Mouse (Mus musculus) forebrain, embryonic 14.5 days (tissue): Measurements from ENCODE around the gene Dupd1. TPM values are rescaled to one million over a fixed set of nuclear protein-coding genes. Genes with fewer than 3 reads are reported as not detected.

ENCODE experiments used
- ATAC-seq: fragments of 200-750 bp; cut with Nextera tagmentation; 2 replicates; pipeline ENCODE4 v1.8.0; 2017; ENCODE audit warnings: mild to moderate bottlenecking, moderate library complexity
- DNase-seq: peaks from one replicate; pipeline ENCODE4 v3.0.0-alpha.2; 2015; ENCODE audit warnings: low spot score
- H3K27ac ChIP-seq: fragments of 300-500 bp; sonication (generic); 2 replicates; pipeline ENCODE4 v1.5.1; 2014; ENCODE audit warnings: low read depth, mild to moderate bottlenecking, control low read depth, low read length, moderate library complexity
- H3K27me3 ChIP-seq: fragments of 300-500 bp; sonication (generic); replicated peaks from 2 replicates; pipeline ENCODE4 v1.6.1; 2014; ENCODE audit warnings: low read length, control low read depth, mixed read lengths; ENCODE audit not compliant: control insufficient read depth, insufficient read depth
- H3K36me3 ChIP-seq: fragments of 300-500 bp; sonication (generic); 2 replicates; pipeline ENCODE4 v1.6.1; 2014; ENCODE audit warnings: low read length, control low read depth; ENCODE audit not compliant: control insufficient read depth, insufficient read depth
- H3K4me1 ChIP-seq: fragments of 300-500 bp; sonication (generic); 2 replicates; pipeline ENCODE4 v1.6.1; 2014; ENCODE audit warnings: antibody characterized with exemption, low read length, control low read depth; ENCODE audit not compliant: control insufficient read depth, insufficient read depth
- H3K4me2 ChIP-seq: fragments of 300-500 bp; sonication (generic); 2 replicates; pipeline ENCODE4 v1.6.1; 2014; ENCODE audit warnings: mild to moderate bottlenecking, control low read depth, low read length
- H3K4me3 ChIP-seq: fragments of 300-500 bp; sonication (generic); 2 replicates; pipeline ENCODE4 v1.5.1; 2014; ENCODE audit warnings: low read depth, low read length, control low read depth
- H3K9ac ChIP-seq: fragments of 300-500 bp; sonication (generic); 2 replicates; pipeline ENCODE4 v1.6.1; 2014; ENCODE audit warnings: mild to moderate bottlenecking, low read length, control low read depth, moderate library complexity
- H3K9me3 ChIP-seq: fragments of 300-500 bp; sonication (generic); replicated peaks from 2 replicates; pipeline ENCODE4 v1.6.1; 2016; ENCODE audit warnings: low read length, control low read depth, mixed read lengths; ENCODE audit not compliant: control insufficient read depth
- WGBS: fragments of 180-500 bp; shearing (Covaris S2); extraction: QIAGEN DNeasy Blood & Tissue Kit; methylation state at CpG from one replicate; pipeline ENCODE4 v1.1.7; 2014; 5-methylcytosine and 5-hydroxymethylcytosine counted together
- polyA plus RNA-seq: library from polyadenylated mRNA; unstranded; fragments of >200 nt; fragmentation: Nextera tagmentation; extraction: Ambion mirVana; gene quantifications from 2 replicates; pipeline ENCODE4 v1.2.1, GENCODE M21; 2014

Gene Dupd1
- polyA plus RNA-seq, 1 experiment from 2014 or later: not detected

GRCm38 (mm10) chr14:21747436-21748141, 33.2 kb upstream of the Dupd1 start:
- H3K27me3 ChIP-seq: no peaks in the 10 kb centered on the region
- H3K9ac ChIP-seq: no peak overlapping the region
- WGBS: 76% methylated on average over 14 of the region's 14 CpGs
- H3K4me2 ChIP-seq: no peak overlapping the region
- DNase-seq (no peak), ATAC-seq (no peak)
- no peak overlapping the region for H3K4me3 ChIP-seq
- no peaks in the 10 kb centered on the region for H3K9me3 ChIP-seq
- 0 out of 2 replicates have a peak, but pooled peaks cover 7% of the 10 kb centered on the region for H3K4me1 ChIP-seq
- no peaks in the 10 kb centered on the region for H3K36me3 ChIP-seq
- H3K27ac ChIP-seq: no peak overlapping the region

DNA sequence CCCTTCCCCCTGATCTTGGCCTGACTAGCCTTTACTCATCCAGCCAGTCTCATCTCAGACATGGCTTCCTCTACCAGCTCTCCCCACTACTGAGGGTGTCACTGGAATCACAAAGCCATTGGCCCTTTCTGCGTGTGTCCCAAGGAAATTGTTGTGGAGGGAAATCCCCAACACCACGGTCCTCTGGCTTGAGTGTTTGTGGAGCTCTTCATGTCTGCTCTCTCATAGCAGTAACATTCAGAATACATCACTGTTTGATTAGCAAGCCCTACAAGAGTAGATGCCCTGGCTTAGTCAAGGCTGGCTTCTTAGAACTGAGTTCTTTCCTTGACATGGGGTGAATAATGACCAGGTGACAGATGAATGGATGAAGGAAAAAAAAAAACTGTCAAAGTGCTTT, 32.5 kb upstream of the Dupd1 start:
- Histone ChIP-seq H3K27me3 (no peaks in the 10 kb centered on the region), H3K9ac (no peak overlapping the region), H3K27ac (no peak overlapping the region), H3K9me3 (no peaks in the 10 kb centered on the region), H3K4me3 (no peak overlapping the region), H3K36me3 (no peaks in the 10 kb centered on the region), H3K4me1 (no peaks in the 10 kb centered on the region), H3K4me2 (no peak overlapping the region)
- no peak for ATAC-seq
- WGBS: 95% methylated on average over 2 of the region's 2 CpGs
- no peak for DNase-seq

- H3K4me2 ChIP-seq: no peak overlapping the region
- H3K9me3 ChIP-seq: no peaks in the 10 kb centered on the region
- ATAC-seq: no peak
- 88% methylated on average over 8 of the region's 8 CpGs for WGBS
- no peak for DNase-seq
- no peaks in the 10 kb centered on the region for H3K4me1 ChIP-seq
- H3K36me3 ChIP-seq: no peaks in the 10 kb centered on the region
- no peak overlapping the region for H3K4me3 ChIP-seq
- H3K9ac ChIP-seq: no peak overlapping the region
- no peak overlapping the region for H3K27ac ChIP-seq
- no peaks in the 10 kb centered on the region for H3K27me3 ChIP-seq
These were observed 31.9 kb upstream of the Dupd1 start for GRCm38 (mm10) chr14:21746251-21746650.

DNA sequence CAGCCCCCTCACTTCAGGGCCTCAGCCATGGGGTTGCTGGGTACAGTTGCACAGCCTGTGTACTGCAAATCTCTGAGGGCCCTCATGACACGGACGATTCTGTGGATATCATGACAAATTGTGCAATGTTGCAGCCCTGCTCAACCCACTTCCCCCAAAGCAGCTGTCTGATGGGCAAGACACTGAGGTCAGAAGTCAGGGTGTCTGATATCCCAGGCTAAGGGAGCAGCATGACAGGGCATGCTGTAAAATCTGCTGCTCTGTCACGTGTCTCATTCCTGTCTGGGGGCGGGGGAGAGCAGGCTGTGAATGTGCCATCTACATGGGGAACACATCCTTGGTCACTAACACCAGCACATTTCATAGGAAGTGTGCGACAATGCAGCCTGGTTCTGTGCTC, 30.8 kb upstream of the Dupd1 start:
- Histone ChIP-seq H3K36me3 (no peaks in the 10 kb centered on the region), H3K4me3 (no peak overlapping the region), H3K9ac (no peak overlapping the region), H3K9me3 (no peaks in the 10 kb centered on the region), H3K4me1 (no peaks in the 10 kb centered on the region), H3K27ac (no peak overlapping the region), H3K4me2 (no peak overlapping the region), H3K27me3 (no peaks in the 10 kb centered on the region)
- DNase-seq: no peak
- WGBS: 83% methylated on average over 5 of the region's 5 CpGs
- ATAC-seq: no peak

DNA sequence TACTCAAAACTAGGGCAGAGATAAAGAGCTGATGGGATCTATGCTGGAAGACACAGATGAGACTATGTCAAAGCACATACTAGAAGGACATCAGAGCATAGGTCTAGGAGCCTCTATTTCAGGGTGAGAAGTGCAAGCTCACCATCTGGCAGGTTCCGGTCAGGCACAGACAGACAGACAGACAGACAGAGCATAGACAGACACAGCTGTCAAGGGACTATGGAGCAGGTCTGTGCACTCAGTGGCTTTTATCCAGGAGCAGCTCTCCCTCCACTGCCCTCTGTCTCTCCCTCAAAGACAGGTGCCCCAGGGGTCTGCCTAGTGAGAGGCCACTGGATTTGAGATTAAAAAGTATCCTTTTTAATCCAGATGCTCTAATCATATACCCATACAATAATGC, 29.8 kb upstream of the Dupd1 start:
- Histone ChIP-seq H3K4me2 (no peak overlapping the region), H3K4me3 (no peak overlapping the region), H3K9me3 (no peaks in the 10 kb centered on the region), H3K27me3 (no peaks in the 10 kb centered on the region), H3K9ac (no peak overlapping the region), H3K4me1 (no peaks in the 10 kb centered on the region), H3K27ac (no peak overlapping the region), H3K36me3 (no peaks in the 10 kb centered on the region)
- 81% methylated on average over 1 of the region's 1 CpGs for WGBS
- ATAC-seq (no peak), DNase-seq (no peak)

- Histone ChIP-seq H3K4me2 (no peak overlapping the region), H3K36me3 (no peaks in the 10 kb centered on the region), H3K27ac (no peak overlapping the region), H3K9me3 (no peaks in the 10 kb centered on the region), H3K4me3 (no peak overlapping the region), H3K27me3 (no peaks in the 10 kb centered on the region), H3K4me1 (no peaks in the 10 kb centered on the region), H3K9ac (no peak overlapping the region)
- DNase-seq: no peak
- no peak for ATAC-seq
- 93% methylated on average over 4 of the region's 4 CpGs for WGBS
These were observed 28.1 kb upstream of the Dupd1 start for GRCm38 (mm10) chr14:21742441-21742840.

- WGBS: 10% methylated on average over 4 of the region's 4 CpGs
These were observed 27.4 kb upstream of the Dupd1 start for GRCm38 (mm10) chr14:21741786-21742185.

GRCm38 (mm10) chr14:21741314-21741713, 26.9 kb upstream of the Dupd1 start:
- Histone ChIP-seq H3K27me3 (no peaks in the 10 kb centered on the region), H3K9ac (no peak overlapping the region; the same call in 1 of the 2 replicates), H3K36me3 (no peaks in the 10 kb centered on the region), H3K27ac (no peak overlapping the region), H3K9me3 (no peaks in the 10 kb centered on the region), H3K4me3 (no peak overlapping the region), H3K4me1 (no peaks in the 10 kb centered on the region), H3K4me2 (no peak overlapping the region)
- 91% methylated on average over 3 of the region's 3 CpGs for WGBS
- ATAC-seq (peak; percentile 9; the same call in 1 of the 2 replicates), DNase-seq (no peak)

More at GRCm38 (mm10) chr14:21741786-21742185, 27.4 kb upstream of the Dupd1 start:
- Histone ChIP-seq H3K9me3 (no peaks in the 10 kb centered on the region), H3K36me3 (no peaks in the 10 kb centered on the region), H3K27ac (no peak overlapping the region), H3K4me2 (no peak overlapping the region), H3K4me1 (no peaks in the 10 kb centered on the region), H3K9ac (no peak overlapping the region; the same call in 1 of the 2 replicates), H3K4me3 (no peak overlapping the region), H3K27me3 (no peaks in the 10 kb centered on the region)
- ATAC-seq: peak; percentile 92
- peak; percentile 91 for DNase-seq

GRCm38 (mm10) chr14:21740345-21740744, 26.0 kb upstream of the Dupd1 start:
- Histone ChIP-seq H3K27me3 (no peaks in the 10 kb centered on the region), H3K4me3 (no peak overlapping the region), H3K4me1 (no peaks in the 10 kb centered on the region), H3K9ac (no peak overlapping the region), H3K9me3 (no peaks in the 10 kb centered on the region), H3K27ac (no peak overlapping the region), H3K36me3 (no peaks in the 10 kb centered on the region), H3K4me2 (no peak overlapping the region)
- 95% methylated on average over 7 of the region's 7 CpGs for WGBS
- DNase-seq (no peak), ATAC-seq (no peak)
